Mouse (Mus musculus) thymus, adult 2 months (tissue): ENCODE data around the gene Sept9.

Source experiments
- CTCF ChIP-seq: fragments of 200-500 bp; IDR thresholded peaks from 2 replicates; pipeline ENCODE4 v1.5.1; 2012; ENCODE audit warnings: mild to moderate bottlenecking, control low read depth, low read length, moderate library complexity, borderline replicate concordance; ENCODE audit not compliant: control insufficient read depth, poor library complexity, insufficient read depth; ENCODE audit errors: extremely low read depth
- POLR2A ChIP-seq: fragments of 200-500 bp; IDR thresholded peaks from 2 replicates; pipeline ENCODE4 v1.6.1; 2012; ENCODE audit warnings: mild to moderate bottlenecking, low read length, control low read depth, moderate library complexity; ENCODE audit not compliant: control insufficient read depth, poor library complexity, insufficient read depth; ENCODE audit errors: extremely low read depth

GRCm38 (mm10) chr11:117265981-117266905 is 66.8 kb downstream of the Sept9 start:
- 0 out of 2 replicates have a peak, but pooled peaks have one; percentile 6 for TF ChIP-seq POLR2A
- 0 out of 2 replicates have a peak, but pooled peaks have one; percentile 44 for TF ChIP-seq CTCF
